Mouse (Mus musculus): ENCODE measurements around the gene Eci2.
"Not testable (repeated sequence)": the region's sequence is repeated elsewhere in the genome, so short reads cannot be mapped to it uniquely, and the experiment has no call there.

Gene Eci2

DNA sequence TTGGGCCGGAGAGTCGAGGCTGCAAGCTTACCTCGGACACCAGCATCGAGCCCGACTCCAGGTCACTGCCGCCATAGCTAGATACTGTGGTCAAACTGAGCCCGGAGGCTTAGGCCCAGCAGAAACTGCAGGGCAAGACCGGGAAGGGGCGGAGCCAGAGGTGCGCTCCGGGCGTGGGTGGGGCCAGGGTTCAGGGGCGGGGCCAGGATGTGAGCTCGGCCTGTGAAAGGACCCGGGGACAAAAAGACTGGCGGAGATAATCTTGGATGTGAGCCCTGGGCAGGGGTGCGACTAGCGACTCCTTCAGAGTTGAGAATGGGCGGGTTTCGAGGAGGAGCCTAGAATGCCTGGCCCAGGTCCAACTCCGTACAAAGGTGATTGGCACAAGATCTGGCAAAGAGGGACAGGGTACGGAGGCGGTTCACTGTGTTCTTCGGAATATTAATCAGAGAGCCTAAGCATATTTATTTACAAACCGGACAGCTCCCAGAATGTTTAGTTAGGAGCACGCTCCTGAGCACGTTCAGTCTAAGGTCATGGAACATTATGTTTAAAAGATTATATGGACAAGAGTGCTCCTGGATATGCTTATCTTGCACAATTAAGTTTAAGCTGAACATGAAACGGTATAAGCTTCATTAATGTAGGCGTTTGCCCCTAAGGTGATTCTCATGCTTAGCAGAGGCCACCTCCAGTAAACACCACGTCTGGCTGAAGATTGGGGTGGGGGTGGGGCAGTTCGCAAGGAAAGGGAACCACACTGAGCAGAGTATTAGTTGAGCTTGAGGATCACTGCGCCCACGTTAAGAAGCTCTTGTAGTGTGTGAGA lies 32.7 kb downstream of the Eci2 start:
- intact Hi-C loops (cut with DNase I), result no loop called here

GRCm38 (mm10) chr13:34993595-34993982 lies 33.3 kb downstream of the Eci2 start:
- intact Hi-C loops (cut with DNase I), result no loop called here

- intact Hi-C loops (cut with DNase I), result no loop called here
Measured at GRCm38 (mm10) chr13:34993085-34993484, 33.8 kb downstream of the Eci2 start.

DNA sequence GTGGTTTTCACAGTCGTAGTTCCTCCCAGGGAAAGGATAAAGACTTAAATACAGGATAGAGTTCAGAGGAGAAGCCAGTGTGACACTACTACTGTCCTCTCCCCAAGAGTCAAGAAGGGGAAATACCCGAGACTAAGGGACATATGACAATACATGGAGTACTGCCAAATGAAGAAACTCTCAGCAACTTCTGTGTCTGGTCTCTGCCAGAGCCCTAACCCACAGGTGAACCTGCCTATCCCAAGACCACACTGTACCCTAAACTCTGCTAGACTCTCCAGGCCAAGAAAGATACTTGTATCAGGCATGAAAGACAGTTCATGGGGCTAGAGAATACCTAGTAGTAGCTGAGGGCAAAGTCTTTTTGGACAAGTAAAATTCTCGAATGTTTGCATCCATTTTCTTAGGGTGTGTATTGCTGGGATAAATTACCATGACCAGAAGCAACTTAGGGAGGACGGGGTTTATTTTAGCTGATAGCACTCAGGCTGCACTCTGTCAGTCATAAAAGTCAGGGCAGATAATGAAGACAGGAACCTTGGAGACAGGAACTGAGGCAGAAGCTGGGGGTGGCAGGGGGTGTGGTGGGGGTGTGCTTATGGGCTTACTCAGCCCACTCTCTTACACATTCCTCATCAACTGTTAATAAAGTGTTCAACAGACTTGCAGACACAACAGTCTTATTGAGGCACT lies 35.2 kb downstream of the Eci2 start:
- intact Hi-C loops (cut with DNase I), result no loop called here

- intact Hi-C loops (cut with DNase I), result not testable (repeated sequence)
Measured at GRCm38 (mm10) chr13:34983479-34983878, 43.4 kb downstream of the Eci2 start.

- intact Hi-C loops (cut with DNase I), result loop anchor here (10.0 kb wide), 1 partner anchor 334 kb away; no protein-coding TSS in a partner anchor
Measured at GRCm38 (mm10) chr13:34978635-34979034, 48.3 kb downstream of the Eci2 start.

DNA sequence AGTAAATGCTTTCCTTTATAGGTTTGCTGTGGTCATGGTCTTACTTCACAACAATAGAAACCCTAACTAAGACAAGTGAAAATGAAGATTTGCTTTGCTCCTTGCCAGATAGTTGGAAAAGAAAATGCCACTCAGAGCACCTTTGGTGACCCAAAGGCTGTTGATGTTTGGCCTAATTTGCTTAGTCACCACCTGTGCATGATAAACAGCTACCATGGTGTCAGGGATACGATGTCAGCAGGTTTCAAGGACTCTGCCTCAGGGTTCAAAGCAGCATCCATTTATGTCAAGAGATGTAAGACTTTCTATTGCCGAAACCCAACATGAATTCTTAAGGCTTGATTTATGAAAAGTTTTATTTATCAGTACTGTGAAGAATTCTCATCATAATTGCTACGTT lies 49.5 kb downstream of the Eci2 start:
- intact Hi-C loops (cut with DNase I), result loop anchor here (10.0 kb wide), 1 partner anchor 333 kb away; no protein-coding TSS in a partner anchor

DNA sequence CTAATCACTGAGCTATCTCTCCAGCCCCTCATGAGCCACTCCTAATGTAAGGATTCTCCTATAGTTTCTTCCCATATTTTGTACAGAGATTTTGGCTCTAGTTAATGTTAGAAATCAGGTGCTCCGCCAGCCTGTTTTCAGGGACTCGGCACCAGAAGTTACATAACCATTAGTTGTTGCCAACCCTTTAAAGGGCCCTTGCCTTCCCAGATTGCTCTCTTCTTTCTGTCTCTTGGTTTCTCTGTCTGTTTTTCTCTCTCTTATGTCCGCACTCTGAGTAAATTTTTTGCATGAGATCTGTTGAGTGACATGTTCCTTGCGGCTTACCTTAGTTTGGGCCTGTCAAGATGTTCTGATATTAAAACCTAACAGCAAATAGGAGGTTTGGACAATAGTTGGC lies 50.8 kb downstream of the Eci2 start:
- intact Hi-C loops (cut with DNase I), result loop anchor here (10.0 kb wide), 1 partner anchor 331 kb away; no protein-coding TSS in a partner anchor

- intact Hi-C loops (cut with DNase I), result loop anchor here (10.0 kb wide), 1 partner anchor 329 kb away; no protein-coding TSS in a partner anchor
Measured at GRCm38 (mm10) chr13:34973770-34974169, 53.1 kb downstream of the Eci2 start.

GRCm38 (mm10) chr13:34973149-34973548 lies 53.7 kb downstream of the Eci2 start:
- intact Hi-C loops (cut with DNase I), result loop anchor here (10.0 kb wide), 1 partner anchor 328 kb away; no protein-coding TSS in a partner anchor

DNA sequence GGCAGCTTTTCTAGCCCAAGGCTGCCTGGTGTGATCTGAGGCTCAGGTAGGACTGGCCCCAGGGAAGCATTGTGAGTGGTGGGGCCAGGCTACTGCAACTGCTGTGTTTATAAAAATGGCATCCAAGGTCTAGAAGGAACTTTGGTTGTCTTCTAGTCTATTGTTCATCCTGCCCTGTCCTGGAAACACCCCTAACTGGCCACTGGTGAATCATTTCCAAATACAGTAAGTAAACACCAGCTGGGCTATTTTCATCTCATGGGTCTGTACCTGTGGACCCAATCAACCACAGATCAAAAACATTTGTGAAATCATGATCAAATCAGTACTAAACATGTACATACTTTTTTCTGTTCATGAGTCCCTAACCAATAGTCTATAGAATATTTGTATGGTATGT lies 54.4 kb downstream of the Eci2 start:
- intact Hi-C loops (cut with DNase I), result loop anchor here (10.0 kb wide), 1 partner anchor 328 kb away; no protein-coding TSS in a partner anchor

- intact Hi-C loops (cut with DNase I), result not testable (repeated sequence)
Measured at GRCm38 (mm10) chr13:34965647-34966046, 61.2 kb downstream of the Eci2 start.

GRCm38 (mm10) chr13:34964866-34965265 lies 62.0 kb downstream of the Eci2 start:
- intact Hi-C loops (cut with DNase I), result no loop called here

DNA sequence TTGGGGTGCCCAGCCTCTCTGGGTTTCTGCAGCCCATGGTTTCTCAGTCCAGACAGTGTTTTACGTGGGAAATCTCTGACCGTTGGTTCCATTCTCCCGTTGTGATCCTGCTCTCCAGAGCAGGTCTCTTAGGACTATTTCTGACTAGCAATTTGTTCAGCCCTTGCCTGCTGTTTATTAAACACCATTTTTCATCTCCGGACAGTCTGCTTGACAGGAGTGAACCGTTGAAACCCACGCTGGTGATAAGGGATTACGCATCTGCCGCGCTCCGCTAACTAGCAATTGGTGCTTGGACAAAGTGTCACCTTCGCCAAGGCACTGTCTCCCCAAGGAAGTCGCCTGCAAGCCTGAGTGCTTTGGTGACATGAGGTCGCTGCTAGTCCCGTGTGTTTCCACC lies 62.5 kb downstream of the Eci2 start:
- intact Hi-C loops (cut with DNase I), result no loop called here

- intact Hi-C loops (cut with DNase I), result no loop called here
Measured at GRCm38 (mm10) chr13:34963511-34964397, 63.1 kb downstream of the Eci2 start, which contains the start of gene Eci3. Eci3 (minus strand) TSS chr13:34963810.

- intact Hi-C loops (cut with DNase I), result no loop called here
Measured at GRCm38 (mm10) chr13:34960996-34961770, 65.7 kb downstream of the Eci2 start.

DNA sequence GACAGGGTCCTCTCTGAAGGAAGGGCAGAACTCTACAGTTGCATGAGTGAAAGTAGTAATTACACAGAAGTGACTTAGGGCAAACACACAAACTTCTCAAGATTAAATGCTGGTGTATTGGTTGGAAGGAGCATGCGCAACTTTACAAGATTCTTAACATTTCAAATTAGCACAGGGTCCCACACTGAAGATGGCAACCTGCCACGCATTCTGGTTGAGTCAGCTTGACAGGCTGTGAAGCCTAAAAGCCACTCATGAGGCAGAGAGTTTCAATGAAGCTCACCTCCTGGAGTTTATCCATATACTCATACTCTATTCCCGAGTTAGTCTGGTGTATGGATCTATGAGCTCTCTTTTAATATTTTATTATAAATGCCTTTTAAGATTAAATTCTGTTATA lies 68.7 kb downstream of the Eci2 start:
- intact Hi-C loops (cut with DNase I), result not testable (repeated sequence)

DNA sequence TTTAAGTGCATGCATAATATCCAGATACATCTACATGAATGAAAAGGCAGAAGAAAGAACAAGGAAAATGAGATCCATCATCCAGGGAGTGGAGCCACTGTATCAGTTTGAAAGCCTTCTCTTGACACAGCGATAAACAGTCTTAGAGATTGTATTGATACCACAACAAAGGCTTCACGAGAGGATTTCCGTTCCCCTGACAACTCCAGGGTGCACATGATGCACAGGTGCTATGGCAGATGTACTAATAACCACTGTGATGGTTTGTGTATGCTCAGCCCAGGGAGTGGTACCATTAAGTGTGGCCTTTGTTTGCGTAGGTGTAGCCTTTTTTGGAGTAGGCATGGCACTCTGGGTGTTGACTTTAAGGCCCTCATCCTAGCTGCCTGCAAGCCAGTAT lies 70.0 kb downstream of the Eci2 start:
- intact Hi-C loops (cut with DNase I), result no loop called here

GRCm38 (mm10) chr13:34951437-34951836 lies 75.5 kb downstream of the Eci2 start:
- intact Hi-C loops (cut with DNase I), result not testable (repeated sequence)

DNA sequence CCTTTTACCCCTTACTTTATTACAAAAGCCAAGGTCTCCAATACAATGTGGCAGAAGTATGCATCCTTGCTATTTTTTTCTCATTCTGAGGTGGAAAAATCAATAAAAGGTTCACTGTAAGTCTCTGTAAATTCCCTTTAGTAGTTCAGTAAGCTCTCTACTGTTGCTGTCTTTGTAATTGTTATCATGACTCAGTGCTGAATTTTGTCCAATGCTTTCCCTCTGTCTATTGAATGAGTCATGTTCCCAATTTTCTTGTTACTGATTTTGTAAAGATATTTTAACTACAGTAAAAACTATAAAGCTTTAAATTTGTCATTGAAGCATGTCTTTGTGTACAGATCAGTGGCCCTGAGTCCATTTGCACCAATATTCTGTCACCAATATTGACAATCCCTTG lies 84.5 kb downstream of the Eci2 start:
- intact Hi-C loops (cut with DNase I), result no loop called here

Data from adrenal gland (tissue).